Mouse (Mus musculus): Measurements from ENCODE around the gene Znrf2. TPM values are rescaled to one million over a fixed set of nuclear protein-coding genes. Genes with fewer than 3 reads are reported as not detected.

Gene Znrf2
- total and polyA plus RNA-seq, 3 experiments, result 16.0 to 26.9 (median 18.3) TPM

GRCm38 (mm10) chr6:54876782-54877181 lies 60.1 kb downstream of the Znrf2 start:
- no peaks in the 10 kb centered on the region for H3K9me3 ChIP-seq (replicated peaks; ENCODE audit: low read length)
- H3K36me3 ChIP-seq (replicated peaks in 1 of 2; ENCODE audit: control insufficient read depth in 1 of 2, insufficient read depth in 1 of 2, low read length in 1 of 2), result peaks cover 0 to 47% of the 10 kb centered on the region in 2 experiments
- no peaks in the 10 kb centered on the region for H3K79me2 ChIP-seq (replicated peaks; ENCODE audit: control insufficient read depth, extremely low read depth, insufficient read depth, poor library complexity, severe bottlenecking)
- no peak for DNase-seq (ENCODE audit: extremely low read depth)
- no peak overlapping the region for H3K4me3 ChIP-seq (replicated peaks in 1 of 3; ENCODE audit: low read depth in 2 of 3, low read length in 2 of 3, poor library complexity in 1 of 3)
- no peak overlapping the region for H3K4me2 ChIP-seq (ENCODE audit: insufficient read depth, low read depth, poor library complexity, severe bottlenecking)
- in situ Hi-C loops (cut with MboI; ENCODE audit: low pct_ligation_motif_present, low pct_unique_long_range_greater_than_20kb, low sequenced_read_pairs) (no loop called here), dilution Hi-C loops (cut with MboI; ENCODE audit: extremely low pct_ligation_motif_present, extremely low pct_unique_long_range_greater_than_20kb, low sequenced_read_pairs) (no loop called here)
- H3K27ac ChIP-seq (ENCODE audit: insufficient read depth, low read depth), result no peak overlapping the region
- TF ChIP-seq CHD2 (IDR thresholded peaks at IDR 0.05; ENCODE audit: low read length) (no peak), PAX5 (IDR thresholded peaks at IDR 0.05; ENCODE audit: low read length) (no peak), POLR2A (IDR thresholded peaks at IDR 0.05; ENCODE audit: low read depth, low read length) (no peak), UBTF (IDR thresholded peaks at IDR 0.05; ENCODE audit: low read depth, low read length) (no peak), ZKSCAN1 (IDR thresholded peaks at IDR 0.05; ENCODE audit: borderline replicate concordance, low read depth, low read length) (no peak), ETS1 (conservative IDR thresholded peaks at IDR 0.05; ENCODE audit: low read depth, low read length) (no peak), USF2 (conservative IDR thresholded peaks at IDR 0.05; ENCODE audit: low read depth, low read length) (no peak), ZC3H11A (IDR thresholded peaks at IDR 0.05; ENCODE audit: low read depth, low read length) (no peak), NRF1 (IDR thresholded peaks at IDR 0.05; ENCODE audit: low read depth, low read length) (no peak), KAT2A (IDR thresholded peaks at IDR 0.05; ENCODE audit: insufficient replicate concordance, low read length) (no peak), ELF1 (IDR thresholded peaks at IDR 0.05; ENCODE audit: low read depth, low read length) (no peak), GABPA (IDR thresholded peaks at IDR 0.05; ENCODE audit: insufficient replicate concordance, low read depth, low read length) (no peak), USF1 (IDR thresholded peaks at IDR 0.05; ENCODE audit: low read depth, low read length) (no peak)
- H3K4me1 ChIP-seq (ENCODE audit: control insufficient read depth in 1 of 2, insufficient read depth in 2 of 2), result peaks cover 0 to 3% of the 10 kb centered on the region in 2 experiments; a peak in 1 of 4 replicates
- H3K9ac ChIP-seq (ENCODE audit: insufficient read depth, low read depth), result no peak overlapping the region
- no peaks in the 10 kb centered on the region for H3K27me3 ChIP-seq (replicated peaks)

DNA sequence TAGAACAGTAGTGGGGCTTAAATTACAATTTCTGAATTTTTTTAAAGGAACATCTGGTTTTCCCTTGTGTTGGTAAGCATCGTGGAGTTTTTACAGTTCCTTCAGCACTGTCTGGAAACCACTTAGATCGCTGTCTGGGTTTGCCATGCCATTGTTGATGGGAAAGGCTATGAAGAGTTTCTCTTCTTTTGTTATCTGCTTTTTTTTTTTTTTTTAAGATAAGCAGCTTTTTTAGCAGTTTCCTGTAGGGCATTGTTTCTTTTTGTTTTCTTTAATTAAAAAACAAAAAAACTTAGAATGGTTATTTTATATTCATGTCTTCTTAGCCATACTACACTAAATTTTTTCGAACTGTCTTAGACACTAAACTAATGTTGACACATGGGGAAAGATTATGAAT lies 60.9 kb downstream of the Znrf2 start:
- Histone ChIP-seq H3K79me2 (replicated peaks; ENCODE audit: control insufficient read depth, extremely low read depth, insufficient read depth, poor library complexity, severe bottlenecking) (no peaks in the 10 kb centered on the region), H3K4me3 (replicated peaks in 1 of 3; ENCODE audit: low read depth in 2 of 3, low read length in 2 of 3, poor library complexity in 1 of 3) (no peak overlapping the region), H3K4me1 (ENCODE audit: control insufficient read depth in 1 of 2, insufficient read depth in 2 of 2) (peaks cover 0 to 3% of the 10 kb centered on the region in 2 experiments; a peak in 1 of 4 replicates), H3K36me3 (replicated peaks in 1 of 2; ENCODE audit: control insufficient read depth in 1 of 2, insufficient read depth in 1 of 2, low read length in 1 of 2) (peaks cover 0 to 44% of the 10 kb centered on the region in 2 experiments), H3K9ac (ENCODE audit: insufficient read depth, low read depth) (no peak overlapping the region), H3K27me3 (replicated peaks) (no peaks in the 10 kb centered on the region), H3K27ac (ENCODE audit: insufficient read depth, low read depth) (no peak overlapping the region), H3K9me3 (replicated peaks; ENCODE audit: low read length) (no peaks in the 10 kb centered on the region), H3K4me2 (ENCODE audit: insufficient read depth, low read depth, poor library complexity, severe bottlenecking) (no peak overlapping the region)
- no peak for DNase-seq (ENCODE audit: extremely low read depth)
- dilution Hi-C loops (cut with MboI; ENCODE audit: extremely low pct_ligation_motif_present, extremely low pct_unique_long_range_greater_than_20kb, low sequenced_read_pairs), result no loop called here
- no peak for TF ChIP-seq MYC (IDR thresholded peaks at IDR 0.05; ENCODE audit: low read depth, low read length)
- TF ChIP-seq MXI1 (IDR thresholded peaks at IDR 0.05; ENCODE audit: low read depth, low read length), result no peak
- TF ChIP-seq ZC3H11A (IDR thresholded peaks at IDR 0.05; ENCODE audit: low read depth, low read length), result no peak
- TF ChIP-seq JUN (IDR thresholded peaks at IDR 0.05; ENCODE audit: insufficient read depth, low read depth, low read length), result no peak
- no peak for TF ChIP-seq SMC3 (IDR thresholded peaks at IDR 0.05; ENCODE audit: low read depth, low read length)
- no peak for TF ChIP-seq TBP (conservative IDR thresholded peaks at IDR 0.05; ENCODE audit: low read depth, low read length)
- TF ChIP-seq HCFC1 (IDR thresholded peaks at IDR 0.05; ENCODE audit: low read depth, low read length), result no peak
- no peak for TF ChIP-seq CHD1 (IDR thresholded peaks at IDR 0.05; ENCODE audit: low read depth, low read length)
- TF ChIP-seq UBTF (IDR thresholded peaks at IDR 0.05; ENCODE audit: low read depth, low read length), result no peak
- no peak for TF ChIP-seq BHLHE40 (IDR thresholded peaks at IDR 0.05; ENCODE audit: low read depth, low read length)
- no peak for TF ChIP-seq CTCF (conservative IDR thresholded peaks at IDR 0.05 in 1 of 2, IDR thresholded peaks at IDR 0.05 in 1 of 2; ENCODE audit: low read depth in 2 of 2, low read length in 2 of 2)
- in situ Hi-C loops (cut with MboI; ENCODE audit: low pct_ligation_motif_present, low pct_unique_long_range_greater_than_20kb, low sequenced_read_pairs), result no loop called here

All from CH12.LX (cell line).